8 mouse cellular contexts compared by ENCODE assay signal in the genomic region with DNA sequence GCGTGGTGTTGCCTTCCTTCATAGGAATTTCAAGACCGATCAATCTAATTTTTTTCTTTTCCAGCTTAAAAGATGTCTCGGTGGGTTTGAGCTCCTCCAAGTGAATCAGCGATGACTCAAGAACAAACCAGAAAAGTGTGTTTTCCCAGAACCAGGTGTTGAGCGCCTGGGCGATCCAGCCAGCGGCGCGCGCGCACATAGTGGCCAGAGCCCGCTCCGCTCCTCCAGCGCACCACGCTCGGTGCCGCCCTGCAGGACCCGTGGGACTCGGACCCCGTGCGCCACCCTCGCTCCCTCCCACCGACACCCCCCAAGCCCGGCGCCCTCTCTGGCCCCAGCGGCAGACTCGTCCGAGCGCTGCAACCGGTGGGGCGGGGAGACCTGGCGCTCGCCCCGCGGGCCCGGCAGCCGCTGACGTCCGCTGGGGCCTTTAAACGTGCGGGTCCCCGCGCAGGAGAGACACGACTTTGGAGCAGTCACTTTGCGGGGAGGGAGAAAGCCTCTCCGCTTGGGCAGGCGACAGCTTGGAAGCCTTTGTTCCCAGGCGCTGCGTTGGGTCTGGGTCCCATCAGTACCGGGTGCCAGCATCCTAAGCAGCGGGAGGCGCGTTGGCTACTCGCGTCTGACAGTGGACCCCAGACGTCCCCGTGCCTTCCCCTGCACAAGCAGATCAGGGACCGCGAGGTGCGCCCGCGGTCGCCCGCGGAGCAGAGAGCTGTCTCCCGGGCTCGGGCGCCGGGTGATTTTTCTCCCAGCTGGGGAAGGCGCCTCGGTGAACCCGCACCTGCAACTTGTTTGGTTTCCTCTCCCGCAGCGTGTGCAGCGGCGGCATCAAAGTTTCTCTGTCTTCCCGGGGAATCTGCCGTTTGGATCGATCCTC. TPM values are rescaled to one million over a fixed set of nuclear protein-coding genes. Genes with fewer than 3 reads are reported as not detected.
A peak's percentile ranks its signal among the peaks of the same experiment; 100 is the strongest.
DNase-seq lines count a peak whose midpoint lies in the region; ATAC-seq and TF ChIP-seq lines count a peak whose summit lies in the region.

Gene Pcdh15, plus strand, starts transcription at position 377 of the 880 bp plus-strand sequence.

- H3K4me3 ChIP-seq in heart, embryonic 15.5 days = peak within 1 kb of the TSS; percentile 57
- peak within 1 kb of the TSS; percentile 61 for H3K4me3 ChIP-seq in limb, embryonic 11.5 days (ENCODE audit: low read depth, low read length)
- peak within 1 kb of the TSS; percentile 76 for H3K4me3 ChIP-seq in olfactory bulb, adult 2 months (ENCODE audit: insufficient read depth, low read depth, low read length)

- no peaks in the 10 kb centered on the region for H3K9me3 ChIP-seq in heart, embryonic 15.5 days (replicated peaks)
- H3K9me3 ChIP-seq in limb, embryonic 11.5 days (ENCODE audit: control insufficient read depth, low read length) = no peaks in the 10 kb centered on the region

- under 1% methylated on average over 74 of the region's 79 CpGs for WGBS in heart, embryonic 15.5 days
- WGBS in limb, embryonic 11.5 days = under 1% methylated on average over 78 of the region's 79 CpGs
- WGBS in olfactory bulb, adult 2 months = 1% methylated on average over 79 of the region's 79 CpGs

- no peak for TF ChIP-seq POLR2A in olfactory bulb, adult 2 months (IDR thresholded peaks at IDR 0.05; ENCODE audit: insufficient read depth, low read depth, low read length)

- peaks cover 70% of the 10 kb centered on the region for H3K27me3 ChIP-seq in heart, embryonic 15.5 days
- peaks cover 31% of the 10 kb centered on the region for H3K27me3 ChIP-seq in limb, embryonic 11.5 days (ENCODE audit: control insufficient read depth, insufficient read depth, low read length)

- peak within 1 kb of the TSS; percentile 27 for H3K9ac ChIP-seq in heart, embryonic 15.5 days
- peak within 1 kb of the TSS; percentile 12 for H3K9ac ChIP-seq in limb, embryonic 11.5 days (ENCODE audit: low read length)

- no peak for ATAC-seq in heart, embryonic 15.5 days (replicated peaks; ENCODE audit: insufficient number of reproducible peaks, insufficient read depth, low FRiP score, low read depth)
- 0 out of 2 replicates have a peak, but pooled peaks have one; percentile 37 for ATAC-seq in limb, embryonic 11.5 days (ENCODE audit: insufficient number of reproducible peaks, low FRiP score, low TSS enrichment, low read depth)
- ATAC-seq in activated CD4-positive, CD25-positive, alpha-beta regulatory T cell, adult 4 months = no peak

- no peak within 1 kb of the TSS for H3K27ac ChIP-seq in heart, embryonic 15.5 days
- H3K27ac ChIP-seq in limb, embryonic 11.5 days (replicated peaks; ENCODE audit: low read depth, low read length) = no peak within 1 kb of the TSS
- H3K27ac ChIP-seq in olfactory bulb, adult 2 months (ENCODE audit: insufficient read depth, low read depth, low read length) = peak within 1 kb of the TSS; percentile 43

- peak; percentile 6 for DNase-seq in kidney, postnatal 10 days
- DNase-seq in kidney, postnatal 36 days = no peak
- DNase-seq in embryo, embryonic 11.5 days (ENCODE audit: low read depth, low spot score) = peak; percentile 8
- peak; percentile 69 for DNase-seq in limb, embryonic 11.5 days (ENCODE audit: low spot score)
- no peak for DNase-seq in urinary bladder, adult 2 months (ENCODE audit: low spot score)

- H3K4me1 ChIP-seq in heart, embryonic 15.5 days (replicated peaks) = peaks cover 23% of the 10 kb centered on the region
- H3K4me1 ChIP-seq in limb, embryonic 11.5 days (ENCODE audit: control insufficient read depth, insufficient read depth, low read length) = peaks cover 5% of the 10 kb centered on the region; the same call in 1 of the 2 replicates
- peaks cover 14% of the 10 kb centered on the region for H3K4me1 ChIP-seq in olfactory bulb, adult 2 months (ENCODE audit: control insufficient read depth, insufficient read depth, low read length)

- peak within 1 kb of the TSS; percentile 94 for H3K4me2 ChIP-seq in heart, embryonic 15.5 days
- H3K4me2 ChIP-seq in limb, embryonic 11.5 days (ENCODE audit: low read depth, severe bottlenecking) = peak within 1 kb of the TSS; percentile 94

- H3K36me3 ChIP-seq in heart, embryonic 15.5 days = no peaks in the 10 kb centered on the region
- H3K36me3 ChIP-seq in limb, embryonic 11.5 days (ENCODE audit: control insufficient read depth, insufficient read depth, low read length) = no peaks in the 10 kb centered on the region

- TF ChIP-seq CTCF in olfactory bulb, adult 2 months (IDR thresholded peaks at IDR 0.05; ENCODE audit: insufficient read depth, low read depth, low read length) = no peak

RNA-seq across cellular contexts. Expression of gene Pcdh15, which starts in this region (rescaled TPM):
- 0.45 and 0.51 TPM in 2 replicates for polyA plus RNA-seq in heart, embryonic 15.5 days (2015; fragmentation: Nextera tagmentation; extraction: Ambion mirVana)
- polyA plus RNA-seq in limb, embryonic 11.5 days (2014; fragmentation: Nextera tagmentation; extraction: Ambion mirVana) = 0.67 and 0.81 TPM in 2 replicates
- polyA plus RNA-seq in olfactory bulb, adult 2 months (2012; ENCODE audit: insufficient read depth, insufficient read length, low replicate concordance, missing spikeins) = not detected in 2 replicates
- 0.09 and 0.10 TPM in 2 replicates for polyA plus RNA-seq in urinary bladder, adult 2 months (2012; rRNA removed)
- under 1 TPM in 1 of 2 experiments, not detected in 1; 0.16 TPM for polyA plus RNA-seq in activated CD4-positive, CD25-positive, alpha-beta regulatory T cell, adult 4 months (2017; shearing (Covaris generic))

Comparison
In these comparisons a context has a peak if more than half of its experiments do, and no peak if none do; other contexts are left out.
1. DNase-seq: peak in kidney, postnatal 10 days (single experiment) and embryo, embryonic 11.5 days (single experiment); none in kidney, postnatal 36 days (0 of 2) and urinary bladder, adult 2 months (single experiment).
2. Peak in DNase-seq, ATAC-seq, H3K4me3 ChIP-seq, H3K9ac ChIP-seq and H3K4me2 ChIP-seq in limb, embryonic 11.5 days; RNA of the gene not detected or under 1 TPM.
3. Peak in every context shown above with its lines, with median percentiles within 50 percentile points of each other: H3K4me3 ChIP-seq.